Mouse (Mus musculus) stomach, embryonic 16.5 days (tissue): Measurements from ENCODE around the gene Phactr3. TPM values are rescaled to one million over a fixed set of nuclear protein-coding genes. Genes with fewer than 3 reads are reported as not detected.
A peak's percentile ranks its signal among the peaks of the same experiment; 100 is the strongest.
"Not testable (repeated sequence)": the region's sequence is repeated elsewhere in the genome, so short reads cannot be mapped to it uniquely, and the experiment has no call there.

Source experiments
- ATAC-seq: fragments of 200-750 bp; cut with Nextera tagmentation; 2 replicates; pipeline ENCODE4 v1.8.0; 2017; ENCODE audit warnings: moderate number of reproducible peaks, moderate TSS enrichment; ENCODE audit not compliant: insufficient read depth, low FRiP score
- H3K27ac ChIP-seq: fragments of 300-500 bp; sonication (generic); 2 replicates; pipeline ENCODE4 v1.5.1; 2014; ENCODE audit warnings: low read length
- H3K27me3 ChIP-seq: fragments of 300-500 bp; sonication (generic); 2 replicates; pipeline ENCODE4 v1.6.1; 2014; ENCODE audit warnings: low read length, control low read depth, mixed read lengths; ENCODE audit not compliant: control insufficient read depth, insufficient read depth
- H3K36me3 ChIP-seq: fragments of 300-500 bp; sonication (generic); 2 replicates; pipeline ENCODE4 v1.6.1; 2014; ENCODE audit warnings: low read length; ENCODE audit not compliant: control insufficient read depth, insufficient read depth
- H3K4me1 ChIP-seq: fragments of 300-500 bp; sonication (generic); 2 replicates; pipeline ENCODE4 v1.6.1; 2014; ENCODE audit warnings: low read length, control low read depth, mixed read lengths; ENCODE audit not compliant: control insufficient read depth, insufficient read depth
- H3K4me2 ChIP-seq: fragments of 300-500 bp; sonication (generic); 2 replicates; pipeline ENCODE4 v1.6.1; 2014; ENCODE audit warnings: low read depth, low read length, mixed read lengths
- H3K4me3 ChIP-seq: fragments of 300-500 bp; sonication (generic); replicated peaks from 2 replicates; pipeline ENCODE4 v1.5.1; 2014; ENCODE audit warnings: mild to moderate bottlenecking, low read length
- H3K9ac ChIP-seq: fragments of 300-500 bp; sonication (generic); 2 replicates; pipeline ENCODE4 v1.6.1; 2014; ENCODE audit warnings: low read length
- H3K9me3 ChIP-seq: fragments of 300-500 bp; sonication (generic); replicated peaks from 2 replicates; pipeline ENCODE4 v1.6.1; 2016; ENCODE audit warnings: low read length, control low read depth; ENCODE audit not compliant: control insufficient read depth
- WGBS: fragments of 180-500 bp; shearing (Covaris S2); extraction: QIAGEN DNeasy Blood & Tissue Kit; methylation state at CpG from one replicate; pipeline ENCODE4 v1.1.7; 2014; 5-methylcytosine and 5-hydroxymethylcytosine counted together
- polyA plus RNA-seq: library from polyadenylated mRNA; unstranded; fragments of >200 nt; fragmentation: Nextera tagmentation; extraction: Ambion mirVana; gene quantifications from 2 replicates; pipeline ENCODE4 v1.2.1, GENCODE M21; 2015

Phactr3 gene
- polyA plus RNA-seq = 1.9 and 3.2 TPM in 2 replicates

DNA sequence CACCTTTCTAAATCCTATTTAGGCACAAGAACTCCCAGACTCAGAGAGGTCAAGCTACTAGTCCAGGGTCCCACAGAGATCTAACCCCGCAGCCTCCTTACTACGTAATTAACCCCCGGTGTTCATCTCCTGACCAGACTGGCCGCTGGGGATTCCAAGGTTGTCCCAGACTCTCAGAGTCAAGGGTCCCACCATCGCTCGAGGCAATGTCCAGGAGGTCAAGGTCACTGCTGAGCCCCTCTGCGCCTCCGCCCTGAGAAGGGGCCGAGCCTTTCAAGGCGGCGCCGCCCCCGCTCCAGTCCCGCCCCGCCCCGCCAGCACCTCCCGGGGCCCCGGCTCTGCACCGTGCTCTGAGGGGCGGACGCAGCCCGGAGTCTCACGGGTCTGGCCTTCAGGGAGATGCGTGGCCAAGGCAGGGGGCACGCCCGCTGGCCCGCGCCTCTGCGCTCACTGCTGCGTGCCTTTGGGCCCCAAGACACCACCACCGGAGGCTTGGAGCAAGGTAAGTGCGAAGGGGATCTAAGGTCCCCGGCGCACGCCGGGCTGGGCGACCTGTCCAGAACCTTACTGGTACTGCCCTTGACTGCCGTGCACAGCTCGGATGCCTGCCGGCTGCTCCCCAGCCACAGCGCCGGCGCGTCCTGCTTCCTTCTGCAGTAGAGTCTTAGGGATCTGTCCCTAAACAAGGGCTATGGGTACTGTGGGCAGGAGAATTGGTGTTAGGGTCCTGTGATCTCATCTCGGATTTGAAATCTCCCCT, at the start of gene Phactr3:
TSS of gene Phactr3 (plus strand) at position 175 of the 760 bp plus-strand sequence.
- Histone ChIP-seq H3K36me3 (no peaks in the 10 kb centered on the region), H3K4me1 (peaks cover 7% of the 10 kb centered on the region; the same call in 1 of the 2 replicates), H3K9ac (peak within 1 kb of the TSS; percentile 65), H3K27me3 (peaks cover 14% of the 10 kb centered on the region; the same call in 1 of the 2 replicates), H3K4me2 (peak within 1 kb of the TSS; percentile 85), H3K27ac (no peak within 1 kb of the TSS), H3K4me3 (peak within 1 kb of the TSS; percentile 43), H3K9me3 (no peaks in the 10 kb centered on the region)
- WGBS = 2% methylated on average over 45 of the region's 45 CpGs
- peak; percentile 71 for ATAC-seq

DNA sequence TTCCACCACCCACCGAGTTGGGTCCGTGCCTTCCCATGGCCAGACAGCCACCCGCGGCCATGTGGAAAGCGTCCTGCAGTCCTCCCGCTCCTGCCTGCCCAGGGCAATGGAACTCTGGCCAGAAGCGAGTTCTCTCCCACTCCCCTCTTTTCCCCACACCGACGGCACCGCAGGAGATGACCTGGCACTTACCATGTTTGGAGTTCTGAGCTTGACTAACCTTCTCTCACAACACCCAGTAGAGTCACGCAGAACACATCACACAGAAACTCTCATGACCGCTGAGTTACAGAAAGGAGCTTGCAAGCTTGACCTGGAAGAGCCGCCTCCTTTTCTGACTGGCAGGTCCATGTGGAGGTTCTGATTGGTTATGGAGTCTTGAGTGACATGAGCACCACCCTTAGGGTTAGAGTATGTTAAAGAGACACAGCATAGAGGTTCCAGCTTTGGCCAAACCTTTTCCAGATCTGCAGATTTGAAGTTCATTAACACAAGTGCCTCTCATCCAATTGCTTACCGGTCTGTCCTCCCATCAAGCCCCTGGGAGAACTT, 40.5 kb upstream of the Phactr3 start, which contains the start of gene Zfp931:
TSS of gene Zfp931 (minus strand) at position 311 of the 552 bp plus-strand sequence.
- H3K27ac ChIP-seq, H3K27me3 ChIP-seq, H3K9me3 ChIP-seq, ATAC-seq, H3K36me3 ChIP-seq, H3K4me1 ChIP-seq: not testable (repeated sequence)
- WGBS = 0% methylated on average over 4 of the region's 14 CpGs
- H3K9ac ChIP-seq = peak within 1 kb of the TSS; percentile 58
- H3K4me2 ChIP-seq = peak within 1 kb of the TSS; percentile 43
- H3K4me3 ChIP-seq = peak within 1 kb of the TSS; percentile 48

DNA sequence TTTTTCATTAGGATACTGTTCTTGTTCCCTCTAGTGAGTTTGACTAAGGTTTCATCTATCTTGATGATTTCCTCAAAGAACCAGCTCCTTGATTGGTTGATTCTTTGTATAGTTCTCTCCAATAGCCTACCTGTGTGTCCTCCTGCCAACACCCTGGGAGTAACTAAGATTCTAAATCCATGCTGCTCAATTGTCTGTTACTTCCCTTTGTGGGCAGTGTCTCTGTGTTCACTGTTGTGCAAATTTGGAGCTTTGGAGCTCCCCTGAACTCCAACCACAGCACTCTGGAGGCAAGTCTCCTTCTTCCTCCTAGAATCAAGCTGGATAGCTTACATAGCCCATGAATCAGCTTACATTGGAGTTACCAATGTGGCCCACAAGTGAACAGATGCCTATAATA, 29.2 kb upstream of the Phactr3 start:
- Histone ChIP-seq H3K27ac (no peak overlapping the region), H3K4me2 (no peak overlapping the region), H3K27me3 (no peaks in the 10 kb centered on the region), H3K9me3 (no peaks in the 10 kb centered on the region), H3K9ac (no peak overlapping the region), H3K4me1 (no peaks in the 10 kb centered on the region), H3K36me3 (no peaks in the 10 kb centered on the region), H3K4me3 (no peak overlapping the region)
- no peak for ATAC-seq

DNA sequence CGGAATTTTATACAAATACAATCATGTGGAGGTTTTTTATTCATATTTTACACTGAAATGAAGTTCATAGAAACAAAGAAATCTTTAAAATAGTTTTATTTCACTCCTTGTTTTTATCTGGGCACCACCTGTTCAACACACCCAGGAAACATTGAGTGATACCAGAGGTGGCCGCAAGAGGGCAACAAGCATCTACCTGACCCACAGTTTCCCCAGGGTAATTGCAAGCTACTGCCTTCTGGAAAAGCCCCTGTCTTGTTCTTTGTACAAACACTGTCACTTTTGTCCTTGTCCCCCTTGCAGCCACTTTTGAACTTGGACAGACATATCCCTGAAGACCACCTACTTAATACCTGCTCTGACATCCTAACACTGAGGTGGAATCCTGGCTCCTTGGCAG, 20.8 kb upstream of the Phactr3 start:
- 3% methylated on average over 2 of the region's 2 CpGs for WGBS
- Histone ChIP-seq H3K9ac (no peak overlapping the region), H3K9me3 (no peaks in the 10 kb centered on the region), H3K27ac (no peak overlapping the region), H3K4me3 (no peak overlapping the region), H3K4me2 (no peak overlapping the region), H3K27me3 (no peaks in the 10 kb centered on the region), H3K36me3 (no peaks in the 10 kb centered on the region), H3K4me1 (no peaks in the 10 kb centered on the region)
- no peak for ATAC-seq

DNA sequence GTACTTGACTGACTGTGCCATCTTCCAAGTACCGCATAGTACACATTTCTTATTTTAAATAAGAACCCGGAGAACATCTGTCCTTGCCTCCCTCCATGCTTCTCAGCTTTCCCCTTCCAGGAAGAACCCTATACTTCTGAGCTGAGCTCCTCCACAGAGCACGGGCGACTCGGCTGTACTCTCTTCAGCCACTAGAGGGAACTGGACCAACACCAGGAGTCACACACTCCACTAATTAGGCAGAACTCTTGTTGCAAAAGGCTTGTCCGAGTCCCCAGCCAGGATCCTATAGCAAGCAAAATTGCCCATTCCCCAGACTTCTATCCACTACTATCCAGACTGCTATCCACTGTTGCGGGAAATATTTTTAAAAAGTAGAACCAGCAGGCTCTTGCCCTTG, 16.8 kb upstream of the Phactr3 start:
- Histone ChIP-seq H3K36me3 (no peaks in the 10 kb centered on the region), H3K27ac (no peak overlapping the region), H3K9me3 (no peaks in the 10 kb centered on the region), H3K4me2 (no peak overlapping the region), H3K4me3 (no peak overlapping the region), H3K27me3 (no peaks in the 10 kb centered on the region), H3K4me1 (no peaks in the 10 kb centered on the region), H3K9ac (no peak overlapping the region)
- no peak; the same call in 1 of the 2 replicates for ATAC-seq
- 13% methylated on average over 7 of the region's 7 CpGs for WGBS

DNA sequence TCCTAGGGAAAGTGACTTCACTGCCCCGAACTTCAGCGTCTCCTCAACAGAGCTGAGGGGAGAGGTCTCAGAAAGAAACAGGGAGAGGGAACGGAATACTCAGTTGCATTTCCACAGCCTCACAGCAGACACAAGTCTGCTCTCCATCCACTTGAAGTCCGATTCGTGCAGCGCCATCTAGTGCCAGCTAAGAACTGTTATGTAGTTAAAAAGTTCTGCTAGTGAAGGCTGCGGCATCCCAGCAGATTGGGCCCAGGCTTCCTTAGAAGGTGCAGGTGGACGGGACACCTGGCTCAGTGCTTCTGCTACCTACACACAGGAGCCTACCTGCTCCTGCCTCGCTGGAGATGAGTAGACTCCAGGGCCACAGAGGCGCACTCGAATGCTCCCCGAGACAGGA, 829 bp upstream of the Phactr3 start:
- Histone ChIP-seq H3K27me3 (peaks cover 14% of the 10 kb centered on the region; the same call in 1 of the 2 replicates), H3K4me2 (no peak overlapping the region), H3K36me3 (no peaks in the 10 kb centered on the region), H3K9ac (no peak overlapping the region), H3K27ac (no peak overlapping the region), H3K4me3 (no peak overlapping the region), H3K4me1 (peaks cover 7% of the 10 kb centered on the region; the same call in 1 of the 2 replicates), H3K9me3 (no peaks in the 10 kb centered on the region)
- no peak for ATAC-seq
- WGBS = 26% methylated on average over 12 of the region's 12 CpGs

DNA sequence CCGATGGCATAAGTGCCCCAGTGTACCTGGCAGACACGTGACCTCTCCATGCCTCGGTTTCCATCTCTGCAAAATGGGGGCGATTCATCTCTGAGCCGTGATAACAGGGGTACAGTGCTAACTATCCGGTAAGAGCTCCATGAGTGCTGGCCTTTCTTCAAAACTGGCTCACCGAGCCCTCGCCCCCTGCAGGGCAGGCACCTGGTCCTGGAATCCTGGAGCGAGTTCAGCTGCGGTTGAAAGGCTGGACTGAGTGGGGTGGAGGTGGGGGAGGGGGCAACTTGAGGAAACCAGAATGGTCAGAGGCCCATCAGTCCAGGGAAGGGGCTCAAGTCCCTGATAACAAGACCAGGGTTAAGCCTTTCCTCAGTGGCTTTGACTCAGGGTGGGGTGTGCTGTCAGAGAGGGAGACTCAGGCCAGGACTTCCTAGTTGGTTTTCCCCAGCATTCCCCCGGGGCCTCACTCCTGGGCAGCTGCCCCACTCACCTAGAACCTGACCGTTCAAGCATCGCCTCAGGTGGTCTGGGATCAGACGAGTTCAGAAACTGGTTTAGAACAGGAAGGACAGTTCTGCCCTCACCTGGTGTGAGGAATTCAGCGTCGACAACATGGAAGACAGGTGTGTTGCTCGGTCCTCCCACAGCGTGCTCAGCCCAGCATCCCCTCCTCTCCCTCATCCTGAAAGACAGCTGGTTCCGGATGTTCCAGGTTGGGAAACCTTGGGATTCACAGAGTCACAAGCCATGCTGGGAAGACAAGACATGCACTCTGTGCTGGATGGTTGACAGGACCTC, 983 bp downstream of the Phactr3 start:
- 25% methylated on average over 19 of the region's 19 CpGs for WGBS
- peaks cover 7% of the 10 kb centered on the region; the same call in 1 of the 2 replicates for H3K4me1 ChIP-seq
- H3K9me3 ChIP-seq = no peaks in the 10 kb centered on the region
- peaks cover 14% of the 10 kb centered on the region; the same call in 1 of the 2 replicates for H3K27me3 ChIP-seq
- H3K4me2 ChIP-seq = peak overlapping the region; percentile 85
- peak overlapping the region; percentile 43 for H3K4me3 ChIP-seq
- no peak for ATAC-seq
- no peak overlapping the region for H3K27ac ChIP-seq
- no peak overlapping the region for H3K9ac ChIP-seq
- H3K36me3 ChIP-seq = no peaks in the 10 kb centered on the region

DNA sequence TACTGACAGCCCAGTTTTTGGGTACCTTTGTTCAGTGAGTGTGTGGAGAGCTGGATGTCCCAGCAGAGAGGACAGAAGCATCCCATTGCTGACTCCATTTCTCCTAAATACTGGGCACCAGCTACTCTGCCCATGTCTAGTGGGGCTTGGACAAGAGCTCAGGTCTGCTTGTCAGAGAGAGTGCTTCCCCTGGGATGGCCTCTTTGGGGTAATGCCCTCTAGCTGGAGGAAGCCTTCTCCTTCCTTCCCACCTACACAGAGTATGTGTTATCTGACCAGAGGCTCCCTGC, 1.5 kb downstream of the Phactr3 start:
- Histone ChIP-seq H3K4me2 (no peak overlapping the region), H3K4me3 (no peak overlapping the region), H3K27me3 (peaks cover 14% of the 10 kb centered on the region; the same call in 1 of the 2 replicates), H3K27ac (no peak overlapping the region), H3K9me3 (no peaks in the 10 kb centered on the region), H3K4me1 (peaks cover 7% of the 10 kb centered on the region; the same call in 1 of the 2 replicates), H3K9ac (no peak overlapping the region), H3K36me3 (no peaks in the 10 kb centered on the region)
- ATAC-seq = no peak
